Mouse (Mus musculus): ENCODE measurements around the gene Barhl1.

DNA sequence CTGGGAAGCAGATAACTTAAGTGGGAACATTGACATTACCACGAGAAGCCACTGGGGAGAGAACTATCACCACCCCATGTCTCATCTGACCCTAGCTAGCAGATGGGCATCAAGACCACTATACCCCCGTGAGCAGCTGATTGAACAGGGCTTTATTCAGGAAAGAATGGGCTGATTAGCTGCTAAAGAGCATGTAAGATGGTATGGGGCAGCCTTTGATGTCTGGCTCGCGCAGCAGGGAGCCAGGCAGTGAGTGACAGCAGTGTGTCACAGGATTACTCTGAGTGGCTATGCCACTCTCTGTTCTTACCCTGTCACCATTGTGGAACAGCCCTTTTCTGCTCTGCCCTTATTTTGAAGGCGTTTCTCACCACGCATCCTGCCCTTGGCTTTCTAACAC is 22.9 kb downstream of the Barhl1 start:
- TF ChIP-seq CTCF (IDR thresholded peaks at IDR 0.05; ENCODE audit: extremely low read depth, insufficient read depth, insufficient read length, insufficient replicate concordance) (no peak), POLR2A (IDR thresholded peaks at IDR 0.05; ENCODE audit: low read depth, low read length) (no peak)
